Mouse (Mus musculus) right cerebral cortex, adult 2 months (tissue): ENCODE results near the gene Slc25a27.

ENCODE experiments used
- DNase-seq, 2 experiments: peaks; one replicate each; pipeline ENCODE4 v3.0.0; 2021 to 2022; ENCODE audit warnings: low spot score in 2 of 2

Slc25a27 gene

GRCm38 (mm10) chr17:43666576-43667289 is at the start of gene Slc25a27:
TSS of gene Slc25a27 (minus strand) at chr17:43667214.
- DNase-seq = peak; percentile 89 to 92

- no peak for DNase-seq
Observed at GRCm38 (mm10) chr17:43716601-43717000, 49.6 kb upstream of the Slc25a27 start.

- no peak for DNase-seq
Observed at GRCm38 (mm10) chr17:43714191-43714590, 47.2 kb upstream of the Slc25a27 start.

- no peak for DNase-seq
Observed at GRCm38 (mm10) chr17:43711557-43712352, 44.7 kb upstream of the Slc25a27 start.

- no peak for DNase-seq
Observed at GRCm38 (mm10) chr17:43707254-43707653, 40.2 kb upstream of the Slc25a27 start.

- no peak for DNase-seq
Observed at GRCm38 (mm10) chr17:43706749-43707148, 39.7 kb upstream of the Slc25a27 start.

- DNase-seq = no peak
Observed at GRCm38 (mm10) chr17:43704216-43704930, 37.4 kb upstream of the Slc25a27 start.

GRCm38 (mm10) chr17:43701060-43701459 is 34.0 kb upstream of the Slc25a27 start:
- DNase-seq = peak; percentile 74 to 76

- peak; percentile 87 to 92 for DNase-seq
Observed at GRCm38 (mm10) chr17:43698997-43699649, 32.1 kb upstream of the Slc25a27 start.

GRCm38 (mm10) chr17:43689591-43689990 is 22.6 kb upstream of the Slc25a27 start:
- no peak for DNase-seq

GRCm38 (mm10) chr17:43684638-43685037 is 17.6 kb upstream of the Slc25a27 start:
- DNase-seq = no peak

- DNase-seq = no peak
Observed at GRCm38 (mm10) chr17:43684086-43684485, 17.1 kb upstream of the Slc25a27 start.

- DNase-seq = no peak
Observed at GRCm38 (mm10) chr17:43677317-43677716, 10.3 kb upstream of the Slc25a27 start.

GRCm38 (mm10) chr17:43676241-43676640 is 9.2 kb upstream of the Slc25a27 start:
- DNase-seq = no peak

- DNase-seq = no peak
Observed at GRCm38 (mm10) chr17:43675228-43675627, 8.2 kb upstream of the Slc25a27 start.

GRCm38 (mm10) chr17:43671907-43672306 is 4.9 kb upstream of the Slc25a27 start:
- DNase-seq = no peak

- DNase-seq = no peak
Observed at GRCm38 (mm10) chr17:43669145-43669695, 2.2 kb upstream of the Slc25a27 start.

- no peak for DNase-seq
Observed at GRCm38 (mm10) chr17:43667290-43667843, 353 bp upstream of the Slc25a27 start, which contains the start of gene Cyp39a1. TSS of gene Cyp39a1 (plus strand) at chr17:43667425.

- DNase-seq = no peak
Observed at GRCm38 (mm10) chr17:43651314-43652046, 15.5 kb downstream of the Slc25a27 start.
